Mouse (Mus musculus) brain, embryonic 14.5 days (tissue): ENCODE results near the gene Eif4enif1.

Experiments used
- CTCF ChIP-seq: fragments of 200-500 bp; IDR thresholded peaks from 2 replicates; pipeline ENCODE4 v1.5.1; 2012; ENCODE audit warnings: inconsistent platforms, mild to moderate bottlenecking, moderate library complexity, borderline replicate concordance; ENCODE audit not compliant: insufficient read depth, insufficient read length; ENCODE audit errors: extremely low read depth
- POLR2A ChIP-seq: fragments of 200-500 bp; IDR thresholded peaks from 2 replicates; pipeline ENCODE4 v1.6.1; 2012; ENCODE audit warnings: mild to moderate bottlenecking, inconsistent platforms, borderline replicate concordance; ENCODE audit not compliant: poor library complexity, insufficient read depth, insufficient read length, severe bottlenecking; ENCODE audit errors: extremely low read depth

DNA sequence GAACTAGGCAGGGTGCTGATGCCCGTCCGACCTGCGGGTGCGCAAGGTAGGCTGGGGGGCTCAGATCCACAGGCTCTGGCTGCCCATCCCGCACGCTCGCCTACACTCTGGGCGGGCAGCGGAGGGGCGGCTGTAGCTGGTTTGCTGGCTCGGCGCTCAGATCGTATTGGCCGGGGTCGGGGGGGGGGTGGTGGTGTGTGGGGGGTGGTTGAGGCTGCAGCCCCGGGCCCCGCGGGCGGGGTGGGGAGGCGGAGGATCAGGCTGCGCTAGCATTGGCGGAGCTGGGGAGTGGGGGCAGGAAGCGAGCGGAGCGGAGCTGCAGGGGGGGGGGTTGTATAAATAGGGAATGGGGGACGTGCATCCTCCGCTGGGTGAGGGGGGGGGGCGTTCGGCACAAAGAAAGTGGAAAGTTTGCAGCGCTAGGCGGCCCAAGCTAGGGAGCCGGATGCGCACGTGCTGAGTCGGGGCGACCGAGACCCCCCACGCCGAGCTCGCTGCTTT is 87.2 kb downstream of the Eif4enif1 start:
- TF ChIP-seq CTCF (no peak), POLR2A (peak; percentile 75; the same call in 1 of the 2 replicates)
